Mouse (Mus musculus) MEL (cell line): ENCODE data around the gene Col18a1.

Source experiments
- CHD2 ChIP-seq: IDR thresholded peaks from 2 replicates; pipeline ENCODE4 v1.6.1; 2011; ENCODE audit warnings: low read length, improper control_type of control experiment
- EP300 ChIP-seq, 2 experiments: IDR thresholded peaks; 2 replicates each; pipeline ENCODE4 v1.6.1; 2011; ENCODE audit warnings: improper control_type of control experiment in 2 of 2, low read length in 2 of 2, low read depth in 1 of 2, mild to moderate bottlenecking in 1 of 2
- POLR2A ChIP-seq, 2 experiments: IDR thresholded peaks; 2 replicates each; pipeline ENCODE4 v1.6.1; 2011 to 2012; ENCODE audit warnings: low read length in 2 of 2, mild to moderate bottlenecking in 2 of 2, control low read depth in 1 of 2, improper control_type of control experiment in 1 of 2, low read depth in 1 of 2, moderate library complexity in 1 of 2; ENCODE audit not compliant: control insufficient read depth in 1 of 2, insufficient read depth in 1 of 2, poor library complexity in 1 of 2
- TBP ChIP-seq: IDR thresholded peaks from 2 replicates; pipeline ENCODE4 v1.8.0; 2011; ENCODE audit warnings: low read depth, low read length, improper control_type of control experiment

- no peak for TF ChIP-seq EP300 (IDR thresholded peaks at IDR 0.05; ENCODE audit: low read depth in 1 of 2, low read length in 2 of 2)
- TF ChIP-seq TBP: no peak
- no peak for TF ChIP-seq CHD2
- no peak for TF ChIP-seq POLR2A (IDR thresholded peaks at IDR 0.05; ENCODE audit: control insufficient read depth in 1 of 2, insufficient read depth in 1 of 2, low read depth in 1 of 2, low read length in 2 of 2, poor library complexity in 1 of 2)
Measured at GRCm38 (mm10) chr10:77022301-77023130, 143.8 kb downstream of the Col18a1 start.
